Mouse (Mus musculus) skeletal muscle tissue, postnatal 0 days (tissue): ENCODE results near the gene Pde6c. TPM values are rescaled to one million over a fixed set of nuclear protein-coding genes. Genes with fewer than 3 reads are reported as not detected.

ENCODE experiments used
- polyA plus RNA-seq: library from polyadenylated mRNA; unstranded; fragments of >200 nt; fragmentation: Nextera tagmentation; extraction: Ambion mirVana; gene quantifications from 2 replicates; pipeline ENCODE4 v1.2.1, GENCODE M21; 2015

Pde6c gene
- not detected in 2 replicates for polyA plus RNA-seq

GRCm38 (mm10) chr19:38132481-38132880 is at the start of gene Pde6c:
Gene Pde6c (plus strand): TSS chr19:38132781.

GRCm38 (mm10) chr19:38096858-38097758 is 35.5 kb upstream of the Pde6c start, which contains the start of gene Ffar4:
Gene Ffar4 (plus strand): TSS chr19:38097071.

GRCm38 (mm10) chr19:38125219-38125610 is 7.4 kb upstream of the Pde6c start, which contains the start of gene Rbp4:
Gene Rbp4 (minus strand): TSS chr19:38125281.

GRCm38 (mm10) chr19:38223905-38224684 is 91.5 kb downstream of the Pde6c start, which contains the start of gene Fra10ac1:
Gene Fra10ac1 (minus strand): TSS chr19:38224156.

Other genes starting within 250 kb of the Pde6c start
- 5.6 and 6.6 TPM in 2 replicates for gene Myof, start 89.2 kb upstream of the Pde6c start, polyA plus RNA-seq
- gene Cep55, start 77.8 kb upstream of the Pde6c start, polyA plus RNA-seq = 5.5 and 6.7 TPM in 2 replicates
- 1.0 and 3.2 TPM in 2 replicates for gene Ffar4, start 35.7 kb upstream of the Pde6c start, polyA plus RNA-seq
- 34.9 and 66.9 TPM in 2 replicates for gene Rbp4, start 7.5 kb upstream of the Pde6c start, polyA plus RNA-seq
- 18.4 and 21.3 TPM in 2 replicates for gene Fra10ac1, start 91.4 kb downstream of the Pde6c start, polyA plus RNA-seq
- 3.1 and 3.5 TPM in 2 replicates for gene Lgi1, start 131.8 kb downstream of the Pde6c start, polyA plus RNA-seq